Mouse (Mus musculus) layer of hippocampus, adult 18-20 months (tissue): ENCODE measurements at regions not wholly inside any gene's neighbourhood (a gene's known extent, or its start where the extent isn't known, plus 50 kb on each side); places are given as distances from the start of the nearest gene placed in this dataset.

Experiments used
- DNase-seq, 2 experiments: peaks; one replicate each; pipeline ENCODE4 v3.0.0; 2022; ENCODE audit warnings: low spot score in 2 of 2

DNA sequence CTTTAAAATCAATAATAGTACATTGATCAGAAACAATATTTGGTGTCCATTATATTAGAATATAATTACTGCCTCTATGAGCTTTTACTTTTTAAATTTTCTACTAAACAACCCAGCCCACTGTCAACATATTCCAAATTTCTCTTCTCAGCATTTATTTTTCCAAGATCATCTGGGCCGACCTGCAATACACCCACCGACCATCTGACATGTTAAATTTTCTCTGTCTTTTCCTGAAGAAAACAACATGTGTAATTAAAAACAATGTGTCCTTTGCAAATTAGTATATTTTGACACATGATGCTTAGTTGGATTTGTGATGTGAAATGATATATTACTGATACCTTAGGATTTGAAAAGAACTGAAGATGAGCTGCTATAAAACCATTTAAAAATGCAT is 1238.8 kb downstream of the Sis start:
- DNase-seq = peak in 1 of 2 experiments; percentile 78

GRCm38 (mm10) chr3:71702320-71702719 is 1265.3 kb downstream of the Sis start:
- peak in 1 of 2 experiments; percentile 51 for DNase-seq
